In genomic region chr1:159124874-159125273, GRCm38 (mm10) we compare ENCODE assay signal across 31 mouse cellular contexts.
"Had no signal": no experiment of that assay in that cellular context is flagged by ENCODE, and none has a peak within 500 bp of the region (broad histone marks: within the 10 kb centered on the region; RNA-seq: fewer than 3 reads in every experiment).

No protein-coding gene starts in this region.

- H3K9me3 ChIP-seq: limb, embryonic 10.5 days; limb, embryonic 12.5 days; limb, embryonic 13.5 days; limb, embryonic 15.5 days; liver, embryonic 13.5 days; liver, embryonic 15.5 days; lung, embryonic 15.5 days; midbrain, embryonic 10.5 days; midbrain, embryonic 12.5 days; midbrain, embryonic 13.5 days; midbrain, embryonic 15.5 days had no signal

- H3K4me2 ChIP-seq: limb, embryonic 12.5 days; limb, embryonic 13.5 days; limb, embryonic 15.5 days; liver, embryonic 11.5 days; liver, embryonic 13.5 days; liver, embryonic 15.5 days; lung, embryonic 14.5 days; lung, embryonic 15.5 days; midbrain, embryonic 11.5 days; midbrain, embryonic 12.5 days; midbrain, embryonic 13.5 days; midbrain, embryonic 15.5 days had no signal

- DNase-seq: left cerebral cortex, postnatal 4 days; liver; liver, embryonic 13.5 days; liver, postnatal 0 days; lung, adult 18-20 months; lung, adult 2 months; lung, embryonic 14.5 days; lung, postnatal 10 days; lung, postnatal 14 days; lung, postnatal 36 days; lung, postnatal 4 days; midbrain, embryonic 14.5 days had no signal

- H3K4me3 ChIP-seq: left cerebral cortex, adult 2 months; limb, embryonic 10.5 days; limb, embryonic 12.5 days; limb, embryonic 13.5 days; limb, embryonic 15.5 days; liver, embryonic 13.5 days; liver, embryonic 15.5 days; lung, embryonic 15.5 days; megakaryocyte, embryonic 14.5 days; midbrain, embryonic 10.5 days; midbrain, embryonic 12.5 days; midbrain, embryonic 13.5 days; midbrain, embryonic 15.5 days; myocyte had no signal

- H3K4me1 ChIP-seq: limb, embryonic 10.5 days; limb, embryonic 12.5 days; limb, embryonic 13.5 days; limb, embryonic 15.5 days; liver, embryonic 13.5 days; liver, embryonic 15.5 days; lung, embryonic 15.5 days; megakaryocyte, embryonic 14.5 days; midbrain, embryonic 12.5 days; midbrain, embryonic 13.5 days; midbrain, embryonic 15.5 days had no signal

- H3K27me3 ChIP-seq: limb, embryonic 12.5 days; limb, embryonic 13.5 days; limb, embryonic 15.5 days; liver, embryonic 13.5 days; liver, embryonic 15.5 days; lung, embryonic 15.5 days; megakaryocyte, embryonic 14.5 days; midbrain, embryonic 12.5 days; midbrain, embryonic 13.5 days; midbrain, embryonic 15.5 days had no signal

- H3K9ac ChIP-seq: limb, embryonic 12.5 days; limb, embryonic 13.5 days; limb, embryonic 15.5 days; liver, embryonic 13.5 days; liver, embryonic 14.5 days; liver, embryonic 15.5 days; liver, postnatal 0 days; lung, embryonic 14.5 days; lung, embryonic 15.5 days; midbrain, embryonic 12.5 days; midbrain, embryonic 13.5 days; midbrain, embryonic 15.5 days had no signal

- H3K27ac ChIP-seq: left cerebral cortex, adult 2 months; limb, embryonic 10.5 days; limb, embryonic 12.5 days; limb, embryonic 13.5 days; limb, embryonic 15.5 days; liver, embryonic 13.5 days; liver, embryonic 14.5 days; liver, embryonic 15.5 days; lung, embryonic 15.5 days; macrophage; midbrain, embryonic 10.5 days; midbrain, embryonic 12.5 days; midbrain, embryonic 13.5 days; midbrain, embryonic 15.5 days had no signal

- H3K36me3 ChIP-seq: limb, embryonic 10.5 days; limb, embryonic 12.5 days; limb, embryonic 13.5 days; limb, embryonic 15.5 days; liver, embryonic 13.5 days; liver, embryonic 15.5 days; lung, embryonic 15.5 days; midbrain, embryonic 10.5 days; midbrain, embryonic 12.5 days; midbrain, embryonic 13.5 days; midbrain, embryonic 15.5 days had no signal

- ATAC-seq: liver, postnatal 0 days; lung, postnatal 0 days; midbrain, embryonic 13.5 days; midbrain, embryonic 15.5 days; midbrain, embryonic 16.5 days had no signal
